Mouse (Mus musculus): Measurements from ENCODE around the gene Ccdc85b. TPM values are rescaled to one million over a fixed set of nuclear protein-coding genes. Genes with fewer than 3 reads are reported as not detected.
A peak's percentile ranks its signal among the peaks of the same experiment; 100 is the strongest.

Ccdc85b gene
- polyA plus RNA-seq, 1 experiment from 2014 or later, result 1.6 TPM

GRCm38 (mm10) chr19:5475069-5475714, 17.5 kb upstream of the Ccdc85b start:
- Histone ChIP-seq H3K27ac (ENCODE audit: low read depth) (0 out of 2 replicates have a peak overlapping the region, but pooled peaks have one; percentile 12), H3K9ac (replicated peaks) (peak overlapping the region; percentile 49), H3K36me3 (replicated peaks; ENCODE audit: insufficient read depth, low read length) (no peaks in the 10 kb centered on the region), H3K9me3 (ENCODE audit: low read length) (no peaks in the 10 kb centered on the region), H3K4me2 (ENCODE audit: low read depth, low read length) (peak overlapping the region; percentile 78), H3K27me3 (ENCODE audit: insufficient read depth, low read length) (peaks cover 23% of the 10 kb centered on the region), H3K4me3 (ENCODE audit: low read depth, low read length) (peak overlapping the region; percentile 45), H3K4me1 (ENCODE audit: insufficient read depth) (0 out of 2 replicates have a peak, but pooled peaks cover 3% of the 10 kb centered on the region)
- DNase-seq (no peak), ATAC-seq (peak; percentile 9; the same call in 1 of the 2 replicates)
- WGBS (ENCODE audit: insufficient replicate concordance), result 41% methylated on average over 13 of the region's 13 CpGs
- TF ChIP-seq EP300 (IDR thresholded peaks at IDR 0.05; ENCODE audit: low read depth) (no peak), CTCF (IDR thresholded peaks at IDR 0.05; ENCODE audit: low read depth) (no peak)

- H3K9ac ChIP-seq (replicated peaks), result peak overlapping the region; percentile 49
- no peak for TF ChIP-seq EP300 (IDR thresholded peaks at IDR 0.05; ENCODE audit: low read depth)
- TF ChIP-seq CTCF (IDR thresholded peaks at IDR 0.05; ENCODE audit: low read depth), result no peak
- H3K9me3 ChIP-seq (ENCODE audit: low read length), result no peaks in the 10 kb centered on the region
- peak overlapping the region; percentile 12; the same call in 1 of the 2 replicates for H3K27ac ChIP-seq (ENCODE audit: low read depth)
- H3K4me3 ChIP-seq (ENCODE audit: low read depth, low read length), result peak overlapping the region; percentile 45
- H3K36me3 ChIP-seq (replicated peaks; ENCODE audit: insufficient read depth, low read length), result no peaks in the 10 kb centered on the region
- peak overlapping the region; percentile 78 for H3K4me2 ChIP-seq (ENCODE audit: low read depth, low read length)
- WGBS (ENCODE audit: insufficient replicate concordance), result 3% methylated on average over 28 of the region's 68 CpGs
- 0 out of 2 replicates have a peak, but pooled peaks cover 3% of the 10 kb centered on the region for H3K4me1 ChIP-seq (ENCODE audit: insufficient read depth)
- H3K27me3 ChIP-seq (ENCODE audit: insufficient read depth, low read length), result peaks cover 23% of the 10 kb centered on the region
- DNase-seq (peak; percentile 35), ATAC-seq (peak; percentile 59)
Measured at GRCm38 (mm10) chr19:5474281-5475068, 16.8 kb upstream of the Ccdc85b start.

DNA sequence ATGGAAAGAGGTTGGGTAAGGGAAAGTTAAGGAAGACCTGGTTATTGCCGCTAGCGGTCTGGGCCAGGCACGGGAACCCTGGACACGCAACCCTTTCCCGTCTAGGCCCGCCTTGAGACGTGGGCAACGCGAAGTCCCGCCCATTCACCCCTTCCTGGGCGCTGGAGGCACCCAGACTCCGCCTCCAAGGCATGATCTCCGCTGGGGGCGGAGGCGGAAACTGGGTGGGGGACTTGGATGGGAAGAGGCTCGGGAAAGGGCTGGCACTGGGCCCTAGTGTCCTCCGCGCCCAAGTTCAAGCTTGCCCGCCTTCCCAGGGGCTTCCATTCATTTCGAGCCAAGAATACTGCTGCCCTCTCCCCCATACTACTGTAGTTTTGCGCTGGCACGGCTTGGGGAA, 16.0 kb upstream of the Ccdc85b start, which contains the start of gene Efemp2:
TSS of gene Efemp2 (plus strand) at position 235 of the 400 bp plus-strand sequence.
- peak within 1 kb of the TSS; percentile 78 for H3K4me2 ChIP-seq (ENCODE audit: low read depth, low read length)
- peak within 1 kb of the TSS; percentile 49 for H3K9ac ChIP-seq (replicated peaks)
- peak within 1 kb of the TSS; percentile 12; the same call in 1 of the 2 replicates for H3K27ac ChIP-seq (ENCODE audit: low read depth)
- TF ChIP-seq CTCF (IDR thresholded peaks at IDR 0.05; ENCODE audit: low read depth) (no peak), EP300 (IDR thresholded peaks at IDR 0.05; ENCODE audit: low read depth) (no peak)
- peak within 1 kb of the TSS; percentile 45 for H3K4me3 ChIP-seq (ENCODE audit: low read depth, low read length)
- no peaks in the 10 kb centered on the region for H3K36me3 ChIP-seq (replicated peaks; ENCODE audit: insufficient read depth, low read length)
- ATAC-seq, result peak; percentile 61
- H3K4me1 ChIP-seq (ENCODE audit: insufficient read depth), result 0 out of 2 replicates have a peak, but pooled peaks cover 3% of the 10 kb centered on the region
- peak; percentile 71 for DNase-seq
- 5% methylated on average over 22 of the region's 22 CpGs for WGBS (ENCODE audit: insufficient replicate concordance)
- no peaks in the 10 kb centered on the region for H3K9me3 ChIP-seq (ENCODE audit: low read length)
- H3K27me3 ChIP-seq (ENCODE audit: insufficient read depth, low read length), result peaks cover 23% of the 10 kb centered on the region

DNA sequence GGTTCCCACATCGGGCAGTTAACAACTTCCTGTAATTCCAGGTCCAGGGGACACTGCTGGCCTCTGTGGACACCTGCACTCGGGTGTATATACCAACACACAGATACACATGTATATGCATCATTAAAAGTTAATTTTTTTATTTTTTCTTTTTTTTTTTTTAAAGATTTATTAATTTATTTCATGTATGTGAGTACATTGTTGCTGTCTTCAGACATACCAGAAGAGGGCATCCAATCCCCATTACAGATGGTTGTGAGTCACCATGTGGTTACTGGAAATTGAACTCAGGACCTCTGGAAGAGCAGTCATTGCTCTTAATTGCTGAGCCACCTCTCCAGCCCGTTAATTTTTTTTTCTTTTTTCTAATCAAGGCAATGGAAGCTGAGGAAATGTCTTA, 15.2 kb upstream of the Ccdc85b start:
- no peaks in the 10 kb centered on the region for H3K9me3 ChIP-seq (ENCODE audit: low read length)
- ATAC-seq (no peak), DNase-seq (no peak)
- H3K27ac ChIP-seq (ENCODE audit: low read depth), result no peak overlapping the region
- 70% methylated on average over 3 of the region's 3 CpGs for WGBS (ENCODE audit: insufficient replicate concordance)
- no peak overlapping the region for H3K9ac ChIP-seq (replicated peaks)
- H3K36me3 ChIP-seq (replicated peaks; ENCODE audit: insufficient read depth, low read length), result no peaks in the 10 kb centered on the region
- H3K27me3 ChIP-seq (ENCODE audit: insufficient read depth, low read length), result peaks cover 23% of the 10 kb centered on the region
- no peak for TF ChIP-seq EP300 (IDR thresholded peaks at IDR 0.05; ENCODE audit: low read depth)
- peak; percentile 41 for TF ChIP-seq CTCF (IDR thresholded peaks at IDR 0.05; ENCODE audit: low read depth)
- H3K4me1 ChIP-seq (ENCODE audit: insufficient read depth), result 0 out of 2 replicates have a peak, but pooled peaks cover 3% of the 10 kb centered on the region
- H3K4me3 ChIP-seq (ENCODE audit: low read depth, low read length), result no peak overlapping the region
- no peak overlapping the region for H3K4me2 ChIP-seq (ENCODE audit: low read depth, low read length)

DNA sequence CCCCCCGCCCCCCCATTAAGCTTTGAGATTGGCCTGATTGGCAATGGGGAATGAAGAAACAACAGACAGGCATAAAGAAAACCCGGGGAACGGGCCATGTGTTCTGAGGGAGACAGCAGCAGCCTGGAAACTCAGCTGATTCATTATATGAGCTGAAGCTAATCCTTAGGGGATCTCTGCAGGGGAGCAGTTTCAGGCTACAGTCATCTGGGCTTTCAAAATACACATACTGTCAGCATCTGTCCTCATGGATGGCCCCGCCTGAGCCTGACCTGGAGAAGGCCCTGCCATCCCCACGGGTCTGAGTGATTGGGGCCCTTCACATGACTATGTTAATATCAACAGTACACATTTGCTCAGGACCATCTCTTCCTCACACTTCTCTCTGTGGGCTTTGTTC, 14.2 kb upstream of the Ccdc85b start:
- H3K9me3 ChIP-seq (ENCODE audit: low read length), result no peaks in the 10 kb centered on the region
- no peak for DNase-seq
- 0 out of 2 replicates have a peak, but pooled peaks cover 3% of the 10 kb centered on the region for H3K4me1 ChIP-seq (ENCODE audit: insufficient read depth)
- no peak overlapping the region for H3K9ac ChIP-seq (replicated peaks)
- no peak overlapping the region for H3K27ac ChIP-seq (ENCODE audit: low read depth)
- H3K27me3 ChIP-seq (ENCODE audit: insufficient read depth, low read length), result peaks cover 23% of the 10 kb centered on the region
- H3K36me3 ChIP-seq (replicated peaks; ENCODE audit: insufficient read depth, low read length), result no peaks in the 10 kb centered on the region
- no peak overlapping the region for H3K4me2 ChIP-seq (ENCODE audit: low read depth, low read length)
- no peak for ATAC-seq
- no peak overlapping the region for H3K4me3 ChIP-seq (ENCODE audit: low read depth, low read length)
- WGBS (ENCODE audit: insufficient replicate concordance), result 60% methylated on average over 5 of the region's 5 CpGs
- TF ChIP-seq CTCF (IDR thresholded peaks at IDR 0.05; ENCODE audit: low read depth), result no peak
- no peak for TF ChIP-seq EP300 (IDR thresholded peaks at IDR 0.05; ENCODE audit: low read depth)

- Histone ChIP-seq H3K4me2 (ENCODE audit: low read depth, low read length) (no peak within 1 kb of the TSS), H3K27ac (ENCODE audit: low read depth) (no peak within 1 kb of the TSS), H3K4me1 (ENCODE audit: insufficient read depth) (no peaks in the 10 kb centered on the region), H3K4me3 (ENCODE audit: low read depth, low read length) (no peak within 1 kb of the TSS), H3K36me3 (replicated peaks; ENCODE audit: insufficient read depth, low read length) (peaks cover 25% of the 10 kb centered on the region), H3K9ac (replicated peaks) (no peak within 1 kb of the TSS), H3K27me3 (ENCODE audit: insufficient read depth, low read length) (no peaks in the 10 kb centered on the region), H3K9me3 (ENCODE audit: low read length) (no peaks in the 10 kb centered on the region)
- ATAC-seq (no peak), DNase-seq (no peak)
- 39% methylated on average over 5 of the region's 5 CpGs for WGBS (ENCODE audit: insufficient replicate concordance)
- TF ChIP-seq EP300 (IDR thresholded peaks at IDR 0.05; ENCODE audit: low read depth) (no peak), CTCF (IDR thresholded peaks at IDR 0.05; ENCODE audit: low read depth) (no peak)
Measured at GRCm38 (mm10) chr19:5468374-5468773, 10.7 kb upstream of the Ccdc85b start, which contains the start of gene Ctsw. TSS of gene Ctsw (minus strand) at chr19:5468507.
